Mouse (Mus musculus) retina, postnatal 1 day (tissue): Measurements from ENCODE around the gene Osbpl8.
"Not testable (repeated sequence)": the region's sequence is repeated elsewhere in the genome, so short reads cannot be mapped to it uniquely, and the experiment has no call there.

ENCODE experiments used
- DNase-seq: peaks from one replicate; pipeline ENCODE4 v3.0.0-alpha.2; 2012

Gene Osbpl8

GRCm38 (mm10) chr10:111164304-111165218 is at the start of gene Osbpl8:
TSS of gene Osbpl8 (plus strand) at chr10:111164752.
- DNase-seq, result peak; percentile 98

DNA sequence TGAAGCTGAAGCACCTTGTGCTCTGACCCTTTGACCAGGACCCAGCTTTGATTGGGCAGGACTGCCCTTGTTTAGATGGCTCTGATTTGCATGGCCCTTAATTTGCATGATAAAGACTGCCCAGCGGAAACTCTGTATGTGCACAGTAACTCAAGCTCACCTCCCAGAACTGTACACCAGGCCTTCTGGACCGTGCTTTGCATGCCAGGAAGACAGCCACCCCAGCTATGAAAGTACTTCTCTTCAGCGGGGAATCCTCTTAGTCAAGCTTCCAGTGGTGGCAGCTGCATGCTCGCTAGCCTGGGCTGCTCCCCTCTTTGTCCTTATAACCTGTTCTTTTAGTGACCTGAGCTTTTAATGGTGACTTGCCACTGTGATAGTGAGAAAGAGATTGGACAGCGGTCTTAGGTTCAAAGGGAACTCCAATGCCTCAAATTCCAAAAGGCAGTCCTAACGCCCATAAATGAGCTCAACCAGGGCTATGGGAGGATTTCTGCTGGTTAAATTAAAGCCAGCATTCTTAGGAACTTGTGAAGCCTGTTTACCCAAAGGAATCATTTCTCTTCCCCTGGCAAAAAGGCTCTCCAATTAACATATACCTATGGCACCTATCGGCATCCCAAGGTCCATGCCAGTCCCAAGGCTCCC is 47.2 kb upstream of the Osbpl8 start:
- no peak for DNase-seq

DNA sequence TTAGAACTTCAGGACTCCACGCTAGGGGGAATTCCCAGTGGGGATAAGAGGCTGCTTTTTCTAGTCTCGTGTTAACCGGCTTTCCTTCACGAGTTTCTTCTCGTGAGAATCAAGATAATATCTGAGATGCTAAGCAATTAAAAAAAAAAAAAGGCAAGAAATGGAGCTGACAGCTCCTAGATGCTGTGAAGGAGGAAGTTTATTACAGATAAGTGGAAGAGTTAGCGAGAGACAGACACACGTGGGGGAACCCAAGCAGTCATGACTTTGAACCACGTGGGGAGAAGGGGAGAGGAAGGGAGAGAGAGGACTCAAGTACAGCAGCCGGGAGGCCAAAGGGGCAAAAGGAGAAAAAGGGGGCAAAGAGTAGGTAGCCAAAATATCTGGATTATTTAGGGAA is 46.3 kb upstream of the Osbpl8 start:
- DNase-seq, result no peak

DNA sequence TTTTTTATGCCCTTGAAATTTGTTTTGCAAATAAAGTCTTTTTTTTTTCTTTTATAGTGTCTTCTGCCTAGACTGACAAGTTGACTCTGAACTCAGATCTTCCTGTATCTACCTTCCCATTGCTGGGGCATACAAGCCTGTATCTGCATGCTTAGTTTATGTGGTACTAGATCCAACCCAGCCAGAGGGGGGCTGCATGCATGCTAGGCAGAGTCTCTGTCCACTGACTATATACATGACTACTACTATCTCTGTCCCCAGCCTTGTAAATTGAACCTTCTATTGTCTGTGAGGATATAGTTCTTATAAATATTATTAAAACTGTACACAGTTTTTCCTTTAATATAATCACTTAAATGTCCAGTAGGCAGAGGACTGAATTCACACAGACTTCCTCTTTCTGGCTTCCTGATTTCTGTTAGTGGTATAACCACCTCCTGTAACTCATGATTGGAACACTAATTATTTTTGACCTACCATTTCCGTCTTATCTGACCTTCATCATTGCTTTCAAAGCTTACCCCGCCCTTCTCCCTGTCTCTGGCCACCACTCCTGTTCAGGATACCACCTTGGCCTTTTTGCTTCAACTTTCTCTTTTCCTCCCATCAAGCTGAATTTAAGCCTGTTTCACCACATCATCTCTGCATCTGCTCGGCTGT is 45.4 kb upstream of the Osbpl8 start:
- no peak for DNase-seq

DNA sequence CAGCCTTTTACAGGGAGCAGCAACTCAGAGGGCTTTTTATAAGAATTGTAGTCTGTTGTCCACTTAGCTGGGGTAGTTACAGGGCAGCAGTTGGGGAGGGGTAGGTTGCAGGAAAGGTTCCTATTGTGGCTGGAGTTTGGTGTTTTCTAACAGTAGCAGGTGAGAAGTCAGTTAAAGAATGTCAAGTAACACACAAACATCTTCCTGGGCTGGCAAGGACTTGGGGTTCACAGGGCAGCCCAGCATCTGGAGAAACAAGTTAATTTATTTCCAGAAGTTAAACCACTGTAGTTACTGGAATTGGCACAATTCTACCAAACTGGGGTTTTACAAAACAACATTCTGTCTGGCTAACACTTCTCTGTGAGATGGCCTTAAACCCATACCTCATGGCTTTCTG is 44.8 kb upstream of the Osbpl8 start:
- DNase-seq, result no peak

DNA sequence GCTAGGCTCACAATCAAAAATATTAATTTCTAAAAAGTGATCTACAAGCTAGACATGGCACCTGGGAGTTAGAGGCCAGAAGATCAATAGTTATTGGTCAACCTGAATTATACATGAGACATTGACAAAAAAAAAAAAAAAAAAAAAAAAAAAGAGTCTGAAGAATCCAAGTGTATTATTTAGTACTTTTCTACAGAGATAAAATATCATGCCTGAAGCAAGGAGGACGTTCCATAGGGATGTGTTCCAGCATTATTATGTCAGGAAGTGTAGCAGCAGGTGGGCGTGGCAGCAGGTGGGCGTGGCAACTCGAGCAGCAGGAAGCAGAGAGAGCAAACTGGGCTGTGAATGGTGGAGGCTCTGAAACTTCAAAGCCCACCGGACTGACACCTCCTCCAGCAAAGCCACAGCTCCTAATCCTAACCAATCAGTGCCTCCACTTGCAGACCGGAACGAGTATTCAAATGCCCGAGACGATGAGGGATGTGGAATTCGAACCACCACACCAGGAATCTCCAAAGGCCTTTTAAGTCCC is 41.6 kb upstream of the Osbpl8 start:
- DNase-seq, result no peak

DNA sequence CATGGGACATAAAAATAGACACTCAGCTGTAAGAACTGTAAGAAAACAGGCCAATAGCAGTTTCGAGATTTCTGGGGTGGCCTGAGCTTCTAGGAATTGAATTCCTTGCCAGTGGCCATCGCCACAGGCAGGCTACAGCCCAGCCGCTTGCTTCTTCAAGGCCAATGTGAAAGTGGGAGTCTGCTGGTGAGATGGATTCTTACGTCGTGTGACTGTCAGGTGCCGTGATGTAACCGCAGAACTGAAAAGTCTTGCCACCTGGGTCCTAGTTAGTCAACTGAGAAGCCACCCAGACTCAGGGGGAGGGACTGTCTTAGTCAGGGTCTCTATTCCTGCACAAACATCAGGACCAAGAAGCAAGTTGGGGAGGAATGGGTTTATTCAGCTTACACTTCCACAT is 40.4 kb upstream of the Osbpl8 start:
- no peak for DNase-seq

DNA sequence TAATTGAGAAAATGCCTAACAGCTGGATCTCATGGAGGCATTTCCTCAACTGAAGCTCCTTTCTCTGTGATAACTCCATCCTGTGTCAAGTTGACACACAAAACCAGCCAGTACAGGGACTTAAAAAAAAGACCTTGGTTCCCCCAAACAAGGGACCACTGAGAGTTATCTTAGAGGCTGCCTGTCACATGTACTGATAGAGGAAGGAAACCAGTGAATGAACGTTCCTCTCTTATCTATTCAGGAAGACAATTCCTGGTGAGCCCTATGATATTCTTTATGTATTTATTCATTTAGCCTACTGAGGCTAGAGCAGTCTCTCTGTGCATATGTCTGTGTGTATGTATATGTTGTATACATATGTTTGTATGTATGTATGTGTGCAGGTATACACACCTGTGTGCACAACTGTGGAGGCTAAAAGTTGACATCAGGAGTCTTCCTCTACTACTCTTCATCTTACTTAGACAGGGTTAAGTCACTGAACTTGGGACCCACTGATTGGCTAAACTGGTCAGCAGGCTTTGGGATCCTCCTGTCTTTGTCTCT is 39.7 kb upstream of the Osbpl8 start:
- no peak for DNase-seq

- no peak for DNase-seq
Measured at GRCm38 (mm10) chr10:111127388-111127787, 37.2 kb upstream of the Osbpl8 start.

- DNase-seq, result no peak
Measured at GRCm38 (mm10) chr10:111128493-111128892, 36.1 kb upstream of the Osbpl8 start.

GRCm38 (mm10) chr10:111129867-111130620 is 34.5 kb upstream of the Osbpl8 start:
- no peak for DNase-seq

- no peak for DNase-seq
Measured at GRCm38 (mm10) chr10:111130872-111131271, 33.7 kb upstream of the Osbpl8 start.

GRCm38 (mm10) chr10:111133271-111133670 is 31.3 kb upstream of the Osbpl8 start:
- no peak for DNase-seq

DNA sequence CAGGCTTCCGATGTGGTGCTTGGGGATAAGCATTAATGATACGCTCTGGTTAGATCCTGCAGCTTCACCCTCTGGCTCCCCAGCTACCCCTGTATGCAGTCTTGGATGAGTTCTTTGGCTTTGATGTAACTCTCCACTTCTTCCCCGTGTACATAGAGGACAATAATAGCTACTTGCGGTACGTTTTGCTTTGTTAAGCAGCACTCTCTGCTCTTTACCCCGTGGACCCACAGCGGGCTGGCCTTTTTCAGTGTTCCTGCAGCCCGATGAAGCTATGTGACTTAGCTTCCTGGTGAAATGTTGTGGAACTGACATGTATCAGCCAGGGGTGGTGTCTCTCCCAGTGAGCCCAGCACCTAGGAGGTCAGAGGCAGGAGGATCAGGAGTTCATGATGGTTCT is 30.6 kb upstream of the Osbpl8 start:
- no peak for DNase-seq

GRCm38 (mm10) chr10:111134412-111134957 is 30.1 kb upstream of the Osbpl8 start:
- no peak for DNase-seq

GRCm38 (mm10) chr10:111136306-111136705 is 28.2 kb upstream of the Osbpl8 start:
- not testable (repeated sequence) for DNase-seq

DNA sequence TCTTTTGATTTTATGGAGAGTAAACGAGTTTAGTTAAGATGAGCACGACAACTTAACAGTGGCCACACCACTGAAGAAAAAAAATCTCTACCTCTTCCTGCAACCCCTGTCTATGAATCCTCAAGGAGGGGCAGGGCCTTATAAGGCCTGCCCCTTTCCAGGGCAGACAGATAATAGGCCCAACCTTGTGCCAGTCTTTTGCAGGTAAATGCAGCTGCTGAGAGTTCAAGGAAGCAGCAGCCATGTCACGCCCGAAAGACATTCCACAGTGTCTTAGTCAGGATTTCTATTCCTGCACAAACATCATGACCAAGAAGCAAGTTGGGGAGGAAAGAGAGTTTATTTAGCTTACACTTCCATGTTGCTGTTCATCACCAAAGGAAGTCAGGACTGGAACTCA is 26.6 kb upstream of the Osbpl8 start:
- no peak for DNase-seq

- no peak for DNase-seq
Measured at GRCm38 (mm10) chr10:111139170-111139569, 25.4 kb upstream of the Osbpl8 start.

- no peak for DNase-seq
Measured at GRCm38 (mm10) chr10:111139881-111140280, 24.7 kb upstream of the Osbpl8 start.

DNA sequence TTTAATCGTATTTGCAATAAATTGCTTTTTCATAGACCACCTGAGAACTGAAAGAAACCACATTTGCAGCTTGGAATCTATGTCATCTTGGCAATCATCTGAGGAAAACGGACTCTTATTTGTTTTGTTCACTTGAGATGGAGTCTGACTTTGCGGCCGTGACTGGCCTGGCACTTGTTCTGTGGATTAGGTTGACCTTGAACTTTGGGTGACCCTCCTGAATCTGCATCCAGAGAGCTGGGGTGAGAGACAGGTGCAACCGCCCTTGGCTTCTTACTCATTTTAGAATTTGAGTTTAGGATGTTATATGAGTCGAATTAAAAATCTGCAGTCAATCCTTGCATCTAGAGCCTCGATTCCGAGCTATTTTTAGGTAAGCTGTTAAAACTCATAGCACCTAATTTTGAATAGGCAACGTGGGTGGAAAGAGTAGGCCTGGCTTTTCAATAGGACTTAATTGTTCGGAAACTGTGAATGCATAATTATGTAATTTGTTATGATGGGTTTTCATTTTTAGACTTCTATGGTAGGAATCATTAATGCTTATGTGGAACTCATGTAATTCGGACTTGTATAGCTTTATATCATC is 20.1 kb upstream of the Osbpl8 start:
- DNase-seq, result no peak

DNA sequence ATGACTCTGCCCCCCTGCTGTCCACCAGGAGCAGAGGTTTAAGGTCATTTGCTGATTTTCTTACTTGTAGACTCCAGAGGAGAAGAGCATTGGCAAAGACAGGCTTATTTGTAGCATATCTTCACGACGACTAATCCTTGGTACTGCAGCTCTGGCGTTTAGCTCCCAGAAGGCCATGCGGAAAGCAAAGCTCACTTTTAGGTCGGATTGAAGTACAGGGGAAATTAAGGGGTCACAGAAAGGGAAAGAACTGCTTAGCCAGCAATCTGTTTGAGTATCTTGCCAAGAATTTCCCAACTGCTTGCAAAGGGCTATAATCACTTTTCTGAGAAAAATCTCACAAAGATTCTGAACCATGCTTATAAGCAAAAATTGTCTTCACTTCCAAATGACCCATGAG is 14.8 kb upstream of the Osbpl8 start:
- DNase-seq, result peak; percentile 23

- DNase-seq, result no peak
Measured at GRCm38 (mm10) chr10:111155065-111155464, 9.5 kb upstream of the Osbpl8 start.
